Mouse (Mus musculus): Measurements from ENCODE around the gene Lasp1.

Gene Lasp1

DNA sequence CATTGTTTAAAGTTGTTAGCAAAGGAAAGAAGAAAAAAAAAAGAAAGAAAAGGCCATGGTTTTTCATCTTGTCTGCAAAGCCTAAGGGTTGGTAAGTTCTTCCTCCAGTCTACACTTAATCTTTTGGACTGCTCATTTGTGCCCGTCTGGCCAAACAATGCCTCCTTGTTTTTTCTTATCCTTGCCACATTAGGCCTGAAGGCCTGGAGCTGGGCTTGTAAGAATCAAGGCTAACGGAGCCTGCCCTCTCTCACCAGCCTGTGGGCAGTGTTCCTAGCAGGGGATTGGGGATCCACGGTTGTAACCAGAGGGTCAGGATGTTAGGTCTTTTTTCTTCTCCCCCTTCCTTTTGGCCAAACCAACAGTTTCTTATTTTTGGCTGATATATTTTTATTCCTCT is 12.2 kb downstream of the Lasp1 start:
- no peak for DNase-seq (ENCODE audit: low spot score in 2 of 2)

DNA sequence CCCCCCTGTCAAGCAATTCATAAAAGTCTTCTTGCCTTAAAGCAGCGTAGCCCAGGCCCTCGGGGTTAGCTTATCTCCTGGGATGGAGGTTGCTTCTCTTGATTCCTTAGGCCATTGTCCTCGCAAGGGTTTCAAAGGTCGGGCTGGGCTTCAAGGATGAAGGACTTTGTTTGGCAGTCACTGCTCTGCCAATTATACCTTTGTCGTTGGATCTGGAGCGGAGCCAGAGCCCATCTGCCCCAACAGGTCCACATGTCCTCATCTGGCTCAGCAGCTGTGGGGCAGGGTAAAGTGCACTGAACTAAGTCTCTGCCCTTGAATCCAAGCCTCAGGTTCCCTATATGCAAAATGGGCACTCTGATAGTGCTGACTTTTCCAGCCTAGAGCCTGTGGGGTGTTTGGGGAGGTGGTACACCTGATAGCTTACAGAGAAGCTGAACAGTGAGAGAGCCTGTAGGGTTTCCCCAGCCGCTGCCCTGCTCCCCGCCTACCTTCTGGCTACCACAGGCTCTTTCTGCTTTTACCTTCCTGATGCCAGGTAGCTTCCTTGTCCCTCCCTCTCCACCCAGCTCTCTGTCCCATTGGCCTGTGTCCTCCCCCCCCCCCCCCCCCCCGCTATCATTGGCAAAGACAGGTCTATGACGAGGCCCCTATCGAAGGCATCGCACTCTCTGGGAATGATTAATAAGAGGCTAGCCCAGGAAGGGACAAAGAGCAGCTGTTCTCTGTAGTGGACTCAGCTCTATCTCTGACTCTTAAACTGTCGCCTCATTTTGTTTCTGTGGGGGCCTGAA is 13.0 kb downstream of the Lasp1 start:
- no peak for DNase-seq (ENCODE audit: low spot score in 2 of 2)

DNA sequence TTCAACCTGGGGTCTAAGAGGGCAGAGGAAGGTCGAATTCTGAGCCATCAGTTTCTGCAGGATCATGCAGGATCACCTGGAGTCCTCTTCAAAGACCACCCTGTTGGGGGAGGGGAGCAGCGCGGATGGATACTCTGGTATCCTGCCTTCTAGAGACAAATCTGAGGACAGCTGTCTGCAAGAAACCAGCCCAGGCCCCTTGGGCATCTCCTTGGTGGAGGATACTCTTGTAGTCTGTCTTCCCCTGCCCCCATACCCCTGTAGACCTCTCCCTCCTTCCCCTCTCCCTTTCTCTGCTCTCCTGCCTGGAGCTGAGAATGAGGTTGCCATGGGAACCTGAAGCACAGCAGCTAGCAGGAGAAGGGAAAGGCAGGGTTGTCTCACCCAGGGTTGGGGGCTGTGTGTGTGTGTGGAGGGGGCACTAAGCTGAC is 13.7 kb downstream of the Lasp1 start:
- DNase-seq (ENCODE audit: low spot score in 2 of 2): no peak

DNA sequence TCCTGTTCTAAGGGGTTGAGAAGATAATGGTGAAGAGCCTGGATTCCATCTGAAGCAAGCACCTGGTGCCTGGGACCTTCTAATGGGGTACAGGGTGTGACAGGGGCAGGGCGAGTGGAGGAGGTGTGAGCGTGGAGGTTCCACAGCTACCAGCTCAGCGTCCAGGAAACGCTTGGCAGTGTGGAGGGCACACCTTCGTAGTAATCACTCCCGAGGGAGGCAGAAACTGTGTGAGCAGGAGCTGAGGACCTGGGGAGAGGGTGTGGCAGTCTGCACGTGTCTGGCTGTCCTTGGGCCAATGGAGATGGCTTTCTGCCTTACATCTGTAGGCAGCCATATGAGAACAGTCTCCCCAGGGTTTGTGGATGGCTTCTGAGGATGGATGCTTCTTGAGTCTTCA is 14.3 kb downstream of the Lasp1 start:
- DNase-seq (ENCODE audit: low spot score in 2 of 2): no peak

DNA sequence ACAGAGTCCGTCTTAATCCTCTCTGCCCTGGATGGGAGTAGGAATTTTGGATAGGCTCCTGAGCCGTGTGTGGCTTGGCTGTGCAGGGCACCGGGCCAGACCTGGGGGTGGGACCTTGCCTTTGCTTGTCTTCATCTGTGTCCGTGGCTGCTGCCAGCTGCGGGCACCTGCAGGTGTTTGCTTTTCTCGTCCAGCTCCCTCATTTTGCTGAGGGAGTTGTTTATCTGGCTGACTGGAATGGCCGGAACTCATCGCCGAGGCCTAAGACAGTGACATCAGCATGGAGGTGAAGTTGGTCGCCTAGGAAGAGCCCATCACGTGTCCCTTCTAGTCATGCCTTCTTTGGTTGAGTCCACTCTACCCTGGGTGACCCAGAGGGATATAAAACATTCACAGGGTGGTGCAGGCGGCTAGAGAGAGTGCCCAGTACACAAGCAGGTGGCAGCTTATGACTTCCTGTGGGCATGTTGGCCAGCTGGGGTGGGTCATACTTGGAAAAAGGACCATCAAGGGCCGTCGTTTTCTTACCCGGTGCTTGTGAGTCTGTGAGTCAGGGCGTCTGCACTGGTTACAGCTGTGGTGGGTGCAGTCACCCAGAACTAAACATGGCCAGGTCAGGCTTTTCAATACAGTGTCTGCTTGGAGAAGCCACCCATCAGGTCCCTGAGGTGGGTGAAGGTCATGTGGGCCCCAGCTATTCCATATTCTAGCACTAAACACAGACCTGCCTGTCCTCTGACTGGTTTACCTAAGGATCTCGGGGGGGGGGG is 15.1 kb downstream of the Lasp1 start:
- no peak for DNase-seq (ENCODE audit: low spot score in 2 of 2)

DNA sequence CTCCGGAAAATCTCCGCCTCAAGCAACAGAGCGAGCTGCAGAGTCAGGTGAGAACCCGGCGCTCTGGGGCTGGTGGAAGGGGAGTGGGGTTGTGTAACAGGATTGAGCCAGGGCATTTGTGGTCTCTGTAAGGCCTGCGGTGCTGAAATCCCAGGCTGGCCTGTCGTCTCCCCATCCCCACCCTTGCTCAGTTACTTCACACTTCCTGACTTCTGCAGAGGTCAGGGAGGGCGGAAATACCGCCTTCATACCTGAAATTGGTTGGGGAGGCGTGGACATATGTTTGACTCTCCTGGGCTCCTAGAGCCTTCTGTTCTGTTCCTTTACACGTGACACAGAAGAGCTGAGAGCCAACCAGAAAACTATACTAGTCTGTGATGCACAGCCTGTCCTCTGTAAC is 16.9 kb downstream of the Lasp1 start:
- DNase-seq (ENCODE audit: low spot score in 2 of 2): no peak

DNA sequence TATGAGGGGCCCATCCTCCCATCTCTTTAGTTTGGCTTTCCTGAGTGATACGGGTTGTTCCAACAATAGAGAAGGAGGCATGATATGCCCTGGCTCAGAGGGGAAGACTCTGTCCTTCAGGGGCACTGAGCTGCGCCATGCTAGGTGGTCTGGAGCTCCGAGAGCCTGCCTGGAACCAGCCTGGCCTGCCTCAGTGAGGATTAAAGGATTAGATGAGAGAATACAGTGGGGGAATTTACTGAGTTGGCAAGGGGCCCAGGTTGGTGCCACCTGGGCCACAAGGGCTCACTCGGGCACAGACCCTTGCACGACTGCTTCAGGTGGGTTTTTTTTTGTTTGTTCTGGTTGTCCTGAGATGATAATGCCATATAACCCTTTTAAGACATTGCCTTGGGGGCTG is 17.4 kb downstream of the Lasp1 start:
- DNase-seq (ENCODE audit: low spot score in 2 of 2): no peak

DNA sequence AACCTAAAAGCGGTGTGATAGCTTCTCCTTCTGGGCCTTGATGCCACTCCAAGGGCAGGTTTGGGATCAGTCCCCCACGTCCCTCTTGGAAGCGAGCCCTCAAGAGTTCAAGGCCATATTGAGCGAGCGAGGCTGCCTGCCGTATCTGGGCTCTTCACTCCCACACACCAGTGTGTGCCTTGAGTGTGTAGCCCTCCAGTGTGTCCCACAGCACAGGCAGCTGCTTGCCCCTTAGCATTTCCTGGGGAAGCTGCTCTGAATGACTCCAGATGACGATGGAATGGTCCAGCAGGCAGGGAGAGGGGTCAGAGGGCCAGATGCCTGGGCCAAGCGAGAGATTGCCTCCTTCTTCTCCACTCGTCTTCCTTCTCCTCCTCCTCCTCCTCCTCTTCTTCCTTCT is 18.1 kb downstream of the Lasp1 start:
- DNase-seq (ENCODE audit: low spot score in 2 of 2): no peak

DNA sequence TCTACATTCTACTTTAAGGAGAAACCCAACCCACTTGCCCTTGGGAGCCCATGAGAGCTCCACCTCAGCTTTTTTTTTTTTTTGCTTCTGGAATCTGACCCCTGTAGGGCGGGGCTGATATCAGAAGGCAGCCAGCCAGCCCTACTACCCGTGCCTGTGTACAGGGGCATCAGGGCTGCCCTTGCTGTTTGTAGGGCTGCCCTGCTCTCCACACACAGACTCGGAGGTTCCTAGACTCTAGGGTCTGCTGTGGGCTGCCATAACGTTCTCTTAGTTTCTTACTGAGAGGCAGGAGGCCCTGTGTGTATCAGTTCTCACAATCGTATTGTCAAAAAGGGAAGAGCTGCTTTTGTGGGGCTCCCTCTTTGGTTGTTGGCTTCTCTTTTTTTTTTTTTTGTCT is 18.6 kb downstream of the Lasp1 start:
- DNase-seq (ENCODE audit: low spot score in 2 of 2): no peak

DNA sequence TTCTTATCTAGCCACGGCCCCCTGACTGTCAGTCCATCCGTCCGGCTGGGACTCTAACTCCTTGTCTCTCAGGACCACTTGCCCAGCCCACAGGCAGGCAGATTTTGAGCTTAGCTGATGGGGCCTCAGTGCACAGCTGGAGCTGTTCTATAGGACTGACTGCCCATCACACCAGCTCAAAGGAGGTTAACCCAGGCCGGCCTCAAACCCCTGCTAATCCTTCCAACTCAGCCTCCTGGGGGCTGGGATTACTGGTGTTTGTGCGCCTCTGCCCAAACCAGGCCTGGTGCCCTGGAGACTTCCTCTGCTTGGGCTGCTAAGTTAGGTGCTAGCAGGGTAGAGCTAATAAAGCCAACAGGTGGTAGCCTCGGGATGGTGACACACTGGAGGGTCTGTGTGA is 19.2 kb downstream of the Lasp1 start:
- DNase-seq (ENCODE audit: low spot score in 2 of 2): no peak

DNA sequence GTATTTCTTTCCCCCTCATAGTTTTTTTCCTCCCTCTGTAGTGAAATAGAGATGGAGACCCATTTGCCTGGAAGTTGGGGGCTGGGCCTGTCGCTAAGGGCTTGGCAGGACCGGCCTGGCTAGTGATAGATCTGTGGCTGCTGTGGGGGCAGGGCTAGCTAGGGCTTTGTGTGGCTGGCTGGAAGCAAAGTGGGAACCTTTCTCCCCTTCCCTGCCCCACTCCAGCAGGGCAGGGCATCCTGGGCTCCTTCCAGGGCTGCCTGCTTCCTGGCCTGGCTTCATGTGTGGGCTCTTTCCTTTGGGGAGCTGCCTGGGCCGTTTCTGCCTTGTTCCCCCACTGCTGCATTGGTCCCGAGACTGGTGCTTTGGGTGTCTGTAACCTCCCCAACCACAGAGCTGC is 19.8 kb downstream of the Lasp1 start:
- DNase-seq (ENCODE audit: low spot score in 2 of 2): no peak

DNA sequence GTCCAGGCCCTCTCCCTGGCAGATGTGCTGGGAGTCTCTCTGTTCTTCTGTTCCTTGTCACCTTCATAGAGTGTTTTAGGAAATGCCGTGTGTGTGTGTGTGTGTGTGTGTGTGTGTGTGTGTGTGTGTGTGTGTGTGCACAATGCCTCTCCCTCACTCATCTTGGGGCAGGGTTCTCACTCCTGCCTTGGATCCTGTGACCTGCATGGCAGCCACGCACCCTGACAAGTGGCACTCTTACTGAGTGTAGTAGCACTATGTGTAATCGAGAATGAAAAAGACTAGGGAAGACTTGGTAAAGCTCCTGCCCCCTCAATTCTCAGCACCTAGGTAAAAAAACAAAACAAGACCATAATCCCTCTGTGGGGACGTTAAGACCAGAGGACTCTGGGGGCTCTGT is 20.3 kb downstream of the Lasp1 start:
- DNase-seq (ENCODE audit: low spot score in 2 of 2): no peak

DNA sequence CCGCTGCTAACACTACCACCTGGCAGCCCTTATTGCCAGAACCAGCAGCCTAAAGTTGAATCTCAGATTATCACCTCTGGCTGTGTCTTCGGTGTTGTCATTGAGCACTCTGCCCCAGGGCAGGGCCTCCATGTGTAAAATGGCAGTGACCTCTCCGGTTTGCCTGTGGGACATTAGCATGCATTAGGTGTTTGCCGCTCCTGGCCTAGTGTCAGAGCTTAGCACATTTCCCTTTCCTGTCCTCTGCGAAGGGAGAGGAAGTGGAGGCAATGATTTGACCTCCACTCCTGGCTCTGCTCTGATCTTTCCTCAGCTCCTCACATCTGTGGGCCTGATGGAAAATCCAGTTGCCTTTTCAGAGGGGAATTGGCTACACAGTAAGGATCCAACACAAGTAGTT is 21.1 kb downstream of the Lasp1 start:
- no peak for DNase-seq (ENCODE audit: low spot score in 2 of 2)

DNA sequence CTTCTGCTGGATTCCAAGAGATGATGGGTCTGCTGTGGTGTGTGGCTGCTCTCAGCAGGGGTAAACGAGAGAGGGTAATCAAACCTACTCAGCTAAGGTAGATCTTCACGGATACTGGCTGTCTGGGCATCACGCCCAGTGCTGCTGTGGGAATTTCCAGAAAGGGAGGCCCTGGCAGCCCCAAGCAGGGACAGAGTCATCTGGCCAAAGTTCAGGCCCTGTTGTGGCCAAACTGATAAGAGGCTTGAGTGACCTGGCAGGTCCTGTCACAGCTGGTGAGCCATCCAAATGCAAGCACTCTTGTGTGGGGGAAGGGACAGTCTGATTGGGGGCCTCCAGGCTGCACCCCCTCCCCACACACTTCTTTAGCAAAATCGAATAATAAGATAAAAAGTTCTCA is 22.0 kb downstream of the Lasp1 start:
- no peak for DNase-seq (ENCODE audit: low spot score in 2 of 2)

DNA sequence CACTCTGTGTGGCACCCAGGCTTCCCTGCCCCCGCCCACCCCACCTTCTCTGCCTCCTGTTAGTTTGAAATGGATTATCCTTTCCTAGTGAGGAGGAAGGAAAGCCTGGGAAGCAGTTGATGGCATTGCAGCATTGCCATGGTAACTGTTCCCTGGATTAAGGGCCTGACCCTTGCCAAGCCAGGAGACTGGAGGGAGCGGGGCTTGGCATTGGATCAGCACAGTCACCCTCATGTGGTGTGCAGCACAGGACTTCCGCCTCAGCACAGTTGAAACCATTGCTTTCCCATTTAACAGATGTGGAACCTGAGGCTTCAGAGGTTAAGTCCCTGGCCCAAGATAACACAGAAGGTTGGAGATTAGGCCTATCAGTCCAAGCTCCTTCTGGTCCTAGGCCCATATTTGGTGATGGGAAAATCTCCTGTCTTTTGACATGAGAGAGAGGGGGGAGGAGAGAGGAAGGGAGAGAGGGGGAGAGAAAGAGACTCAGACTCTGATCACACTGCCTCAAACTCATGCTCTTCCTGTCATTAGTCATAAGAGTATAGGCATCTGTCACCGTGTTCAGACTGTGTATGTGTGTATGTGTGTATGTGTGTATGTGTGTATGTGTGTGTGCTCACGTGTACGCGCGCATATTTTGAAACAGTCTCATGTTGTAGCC is 22.7 kb downstream of the Lasp1 start:
- no peak for DNase-seq (ENCODE audit: low spot score in 2 of 2)

DNA sequence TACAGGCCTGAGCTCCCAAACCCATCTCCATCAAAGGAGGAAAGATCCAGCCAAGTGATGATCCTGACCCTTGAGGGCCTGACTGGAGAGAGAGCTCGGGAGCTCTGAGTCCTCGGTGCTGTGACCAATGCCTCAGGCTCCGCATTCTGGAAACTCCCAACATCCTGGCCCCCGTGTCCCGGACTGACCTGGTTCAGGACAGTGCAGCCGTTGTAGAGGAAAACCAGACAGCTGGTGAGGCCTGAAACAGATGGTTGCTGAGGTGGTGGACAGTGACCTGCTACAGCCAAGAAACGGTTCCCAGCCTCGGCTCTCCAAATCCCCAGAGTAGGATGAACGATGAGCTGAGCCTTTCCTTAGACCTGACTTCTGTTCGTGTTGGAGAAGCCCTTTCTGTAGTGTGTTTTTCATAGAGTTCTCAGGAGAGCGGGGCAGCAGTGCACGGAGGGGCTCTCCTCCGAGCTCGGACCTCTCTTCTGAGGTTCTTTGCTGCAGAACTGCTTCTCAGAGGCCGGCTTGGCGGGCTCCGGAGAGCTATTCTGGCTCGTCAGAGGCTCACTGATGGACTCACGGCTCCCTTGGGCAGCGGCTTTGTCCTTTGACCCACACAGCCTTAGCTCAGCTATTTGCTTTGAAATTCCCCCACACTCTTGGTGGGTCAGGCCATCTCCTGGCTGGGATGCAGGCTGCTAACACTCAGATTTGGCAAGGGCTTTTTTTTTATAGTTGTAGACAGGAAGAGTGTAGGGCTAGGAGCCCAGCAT is 24.2 kb downstream of the Lasp1 start:
- no peak for DNase-seq (ENCODE audit: low spot score in 2 of 2)

DNA sequence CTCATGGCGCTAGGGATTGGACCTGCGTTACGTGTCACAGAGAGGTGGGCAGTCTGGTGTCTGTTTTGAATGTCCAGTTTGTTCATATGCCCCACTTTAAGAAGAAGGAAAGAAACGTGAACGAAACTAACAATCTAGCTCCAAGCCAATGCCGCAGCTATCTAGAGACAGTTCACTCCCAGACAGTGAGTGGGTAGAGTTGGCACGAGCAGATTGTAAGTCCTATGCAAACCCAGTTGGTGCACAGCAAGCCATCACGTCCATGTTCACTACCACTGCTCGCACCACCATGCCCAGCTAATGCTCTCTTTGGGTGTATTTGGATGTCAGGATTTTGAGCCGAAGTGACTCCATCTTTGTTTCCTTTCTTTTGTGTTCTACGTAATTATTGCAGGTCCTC is 25.4 kb downstream of the Lasp1 start:
- no peak for DNase-seq (ENCODE audit: low spot score in 2 of 2)

DNA sequence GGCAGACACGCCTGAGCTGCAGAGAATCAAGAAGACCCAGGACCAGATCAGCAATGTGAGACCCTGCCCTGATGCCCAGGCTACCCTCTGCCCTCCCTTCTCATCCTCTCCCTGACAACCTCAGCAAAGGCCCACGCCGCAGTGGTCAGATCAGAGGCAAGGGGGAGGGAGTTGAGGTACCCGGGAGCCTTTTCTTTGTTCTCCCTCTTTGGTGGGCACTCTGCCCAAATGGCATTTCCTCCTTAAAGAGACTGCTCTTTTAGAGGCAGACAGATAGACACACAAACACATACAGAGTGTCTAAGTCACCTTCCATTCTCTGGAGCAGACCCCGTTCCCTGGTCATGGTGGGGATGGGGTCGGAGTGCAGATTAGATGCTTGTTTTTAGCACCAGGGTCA is 26.1 kb downstream of the Lasp1 start:
- DNase-seq (ENCODE audit: low spot score in 2 of 2): no peak

DNA sequence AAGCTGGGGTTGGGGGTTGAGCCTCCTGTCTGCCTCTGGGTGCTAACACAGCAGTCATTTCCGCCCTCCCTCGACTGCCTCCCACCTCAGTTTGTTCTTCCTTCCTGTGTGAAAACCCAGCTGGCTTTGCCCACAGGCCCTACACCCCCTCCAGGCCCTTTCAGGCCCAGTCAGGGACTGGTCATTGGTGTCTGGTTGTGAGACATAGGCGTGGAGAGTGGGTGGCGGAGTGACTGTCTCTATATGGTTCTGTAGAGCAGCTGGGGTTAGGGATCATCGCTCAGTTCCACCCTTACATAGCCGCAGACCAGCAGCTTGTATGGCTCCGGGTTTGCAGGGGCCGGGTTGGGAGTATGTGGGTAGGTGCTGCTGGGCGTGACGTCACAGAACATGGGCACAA is 26.5 kb downstream of the Lasp1 start:
- peak; percentile 70 for DNase-seq (ENCODE audit: low spot score in 2 of 2)

DNA sequence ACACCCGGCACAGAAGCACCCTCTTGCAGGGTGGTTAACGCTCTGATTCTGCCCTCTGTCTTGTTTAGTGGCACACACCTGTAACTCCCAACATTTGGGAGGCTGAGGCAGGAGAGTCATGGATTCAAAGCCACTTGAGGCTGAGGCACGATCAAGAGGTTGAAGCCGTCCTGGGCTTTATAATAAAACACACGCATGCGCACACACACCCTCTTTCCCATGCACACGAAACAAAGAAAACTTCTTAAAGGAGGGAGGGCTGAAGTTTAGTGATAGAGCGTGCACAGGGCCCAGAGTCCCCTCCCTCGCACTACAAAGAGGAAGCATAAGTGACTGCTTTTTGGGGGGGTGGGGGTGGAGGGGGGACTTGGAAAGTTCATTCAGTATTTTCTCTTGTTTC is 27.2 kb downstream of the Lasp1 start:
- no peak for DNase-seq (ENCODE audit: low spot score in 2 of 2)

DNA sequence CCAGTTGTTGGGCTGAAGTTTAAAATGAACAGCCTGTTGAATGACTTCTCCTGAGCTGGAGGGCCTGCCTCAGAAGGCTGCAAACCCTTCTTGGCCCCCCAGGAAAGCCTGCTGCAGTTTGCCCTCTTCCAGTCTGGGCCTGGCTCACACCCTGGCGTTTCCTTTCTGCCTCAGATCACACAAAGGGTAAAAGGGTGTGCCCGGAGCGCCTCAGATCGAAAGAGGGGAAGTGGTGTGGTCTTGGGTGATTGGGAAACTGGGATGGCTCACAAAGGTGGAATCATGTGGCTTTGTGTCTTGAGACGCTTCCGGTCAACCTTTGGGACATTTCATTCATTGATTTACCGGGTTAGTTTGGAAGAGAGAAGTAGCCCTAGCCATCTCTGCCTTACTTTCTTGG is 27.6 kb downstream of the Lasp1 start:
- peak in 1 of 2 experiments; percentile 40 for DNase-seq (ENCODE audit: low spot score in 2 of 2)

DNA sequence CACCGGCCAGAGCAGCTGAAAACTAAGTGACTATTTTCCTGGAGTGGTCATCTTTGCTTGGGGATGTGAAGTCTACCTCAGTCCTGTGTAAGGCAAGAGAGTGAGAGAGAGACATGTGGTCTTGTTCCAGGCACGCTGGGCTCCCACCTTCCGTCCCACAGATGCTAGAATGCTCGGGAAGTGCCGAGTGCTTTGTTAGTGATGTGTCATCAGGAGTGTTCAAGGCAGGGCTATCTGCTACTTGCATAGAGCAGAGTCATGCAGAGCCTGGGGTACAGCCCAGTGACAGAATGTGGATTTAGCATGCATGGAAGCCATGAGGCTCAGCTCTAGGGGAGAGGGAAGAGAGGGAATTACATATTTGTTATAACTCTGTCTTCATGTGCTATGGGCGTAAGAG is 28.9 kb downstream of the Lasp1 start:
- no peak for DNase-seq (ENCODE audit: low spot score in 2 of 2)
